Mouse (Mus musculus) MEL (cell line): ENCODE measurements around the gene Ankrd44. TPM values are rescaled to one million over a fixed set of nuclear protein-coding genes. Genes with fewer than 3 reads are reported as not detected.

ENCODE experiments used
- DNase-seq: peaks from one replicate; pipeline ENCODE4 v3.0.0; 2011; ENCODE audit warnings: low read depth, low spot score
- H3K27ac ChIP-seq: 2 replicates; pipeline ENCODE4 v1.5.1; 2012; ENCODE audit warnings: low read depth, mild to moderate bottlenecking, control low read depth, low read length, moderate library complexity; ENCODE audit not compliant: control insufficient read depth
- H3K27me3 ChIP-seq, 2 experiments: fragments of 150-350 bp in 1 of 2; sonication (generic) in 1 of 2; 2 replicates each; pipeline ENCODE4 v1.6.1; 2012; ENCODE audit warnings: low read length in 2 of 2, mild to moderate bottlenecking in 2 of 2, improper control_type of control experiment in 1 of 2, moderate library complexity in 1 of 2; ENCODE audit not compliant: insufficient read depth in 2 of 2, control insufficient read depth in 1 of 2
- H3K36me3 ChIP-seq, 2 experiments: 2 replicates each; pipeline ENCODE4 v1.6.1; 2012 to 2014; ENCODE audit warnings: low read length in 2 of 2, improper control_type of control experiment in 1 of 2, inconsistent platforms in 1 of 2, mild to moderate bottlenecking in 1 of 2; ENCODE audit not compliant: insufficient read depth in 2 of 2, control insufficient read depth in 1 of 2
- H3K4me1 ChIP-seq, 2 experiments: fragments of 150-350 bp in 1 of 2; sonication (generic) in 1 of 2; 2 replicates each; pipeline ENCODE4 v1.6.1; 2012; ENCODE audit warnings: low read length in 2 of 2, improper control_type of control experiment in 1 of 2, mild to moderate bottlenecking in 1 of 2; ENCODE audit not compliant: insufficient read depth in 2 of 2, control insufficient read depth in 1 of 2
- H3K4me3 ChIP-seq, 2 experiments: fragments of 150-350 bp in 1 of 2; sonication (generic) in 1 of 2; 2 replicates each; pipeline ENCODE4 v1.5.1; 2012; ENCODE audit warnings: low read depth in 2 of 2, low read length in 2 of 2, mild to moderate bottlenecking in 2 of 2, moderate library complexity in 2 of 2, control low read depth in 1 of 2, improper control_type of control experiment in 1 of 2; ENCODE audit not compliant: control insufficient read depth in 1 of 2, insufficient read depth in 1 of 2
- H3K79me2 ChIP-seq: 2 replicates; pipeline ENCODE4 v1.6.1; 2012; ENCODE audit warnings: mild to moderate bottlenecking, low read length, moderate library complexity; ENCODE audit not compliant: control insufficient read depth, poor library complexity, insufficient read depth
- H3K9ac ChIP-seq: 2 replicates; pipeline ENCODE4 v1.6.1; 2012; ENCODE audit warnings: low read depth, mild to moderate bottlenecking, control low read depth, low read length, moderate library complexity; ENCODE audit not compliant: control insufficient read depth, poor library complexity, severe bottlenecking
- H3K9me3 ChIP-seq: fragments of 150-350 bp; sonication (generic); replicated peaks from 2 replicates; pipeline ENCODE4 v1.6.1; 2012; ENCODE audit warnings: mild to moderate bottlenecking, low read length, improper control_type of control experiment, moderate library complexity; ENCODE audit not compliant: insufficient read depth
- CHD1 ChIP-seq: IDR thresholded peaks from 2 replicates; pipeline ENCODE4 v1.6.1; 2012; ENCODE audit warnings: low read depth, mild to moderate bottlenecking, inconsistent platforms, low read length, improper control_type of control experiment
- CHD2 ChIP-seq: IDR thresholded peaks from 2 replicates; pipeline ENCODE4 v1.6.1; 2011; ENCODE audit warnings: low read length, improper control_type of control experiment
- E2F4 ChIP-seq: IDR thresholded peaks from 2 replicates; pipeline ENCODE4 v1.6.1; 2011; ENCODE audit warnings: low read depth, low read length, improper control_type of control experiment, borderline replicate concordance
- EP300 ChIP-seq, 2 experiments: IDR thresholded peaks; 2 replicates each; pipeline ENCODE4 v1.6.1; 2011; ENCODE audit warnings: improper control_type of control experiment in 2 of 2, low read length in 2 of 2, low read depth in 1 of 2, mild to moderate bottlenecking in 1 of 2
- ETS1 ChIP-seq: IDR thresholded peaks from 2 replicates; pipeline ENCODE4 v1.6.1; 2012; ENCODE audit warnings: low read depth, mild to moderate bottlenecking, inconsistent platforms, low read length, improper control_type of control experiment, moderate library complexity
- GABPA ChIP-seq: IDR thresholded peaks from 2 replicates; pipeline ENCODE4 v1.6.1; 2012; ENCODE audit warnings: low read depth, mild to moderate bottlenecking, inconsistent platforms, low read length, improper control_type of control experiment, moderate library complexity
- GATA1 ChIP-seq: IDR thresholded peaks from 2 replicates; pipeline ENCODE4 v1.6.1; 2011; ENCODE audit warnings: low read depth, low read length, improper control_type of control experiment
- JUND ChIP-seq: IDR thresholded peaks from 2 replicates; pipeline ENCODE4 v1.6.1; 2011; ENCODE audit warnings: low read depth, mild to moderate bottlenecking, improper control_type of control experiment, low read length
- KAT2A ChIP-seq: conservative IDR thresholded peaks from 2 replicates; pipeline ENCODE4 v1.6.1; 2012; ENCODE audit warnings: low read depth, low read length, improper control_type of control experiment, inconsistent platforms
- MAX ChIP-seq: IDR thresholded peaks from 2 replicates; pipeline ENCODE4 v1.6.1; 2011; ENCODE audit warnings: low read length, improper control_type of control experiment
- MEF2A ChIP-seq: IDR thresholded peaks from 2 replicates; pipeline ENCODE4 v1.6.1; 2014; ENCODE audit warnings: low read depth, mild to moderate bottlenecking, inconsistent platforms, low read length, improper control_type of control experiment; ENCODE audit not compliant: poor library complexity, insufficient replicate concordance, severe bottlenecking; ENCODE audit errors: extremely low read depth
- POLR2AphosphoS2 ChIP-seq: IDR thresholded peaks from 2 replicates; pipeline ENCODE4 v1.6.1; 2011; ENCODE audit warnings: low read length, improper control_type of control experiment
- POLR2AphosphoS5 ChIP-seq: IDR thresholded peaks from 2 replicates; pipeline ENCODE4 v1.6.1; 2012; ENCODE audit warnings: low read depth, borderline replicate concordance, mild to moderate bottlenecking, inconsistent platforms, low read length, moderate library complexity, mixed read lengths
- RCOR1 ChIP-seq: IDR thresholded peaks from 2 replicates; pipeline ENCODE4 v1.6.1; 2012; ENCODE audit warnings: low read depth, mild to moderate bottlenecking, inconsistent platforms, low read length, improper control_type of control experiment
- SMC3 ChIP-seq: IDR thresholded peaks from 2 replicates; pipeline ENCODE4 v1.6.1; 2011; ENCODE audit warnings: low read depth, low read length, improper control_type of control experiment
- TAL1 ChIP-seq: IDR thresholded peaks from 2 replicates; pipeline ENCODE4 v1.6.1; 2012; ENCODE audit warnings: mild to moderate bottlenecking, inconsistent platforms, low read length, moderate library complexity, mixed read lengths
- TCF12 ChIP-seq: IDR thresholded peaks from 2 replicates; pipeline ENCODE4 v1.6.1; 2014; ENCODE audit warnings: low read depth, mild to moderate bottlenecking, inconsistent platforms, low read length, improper control_type of control experiment, moderate library complexity
- UBTF ChIP-seq: IDR thresholded peaks from 2 replicates; pipeline ENCODE4 v1.6.1; 2012; ENCODE audit warnings: low read depth, mild to moderate bottlenecking, inconsistent platforms, low read length, improper control_type of control experiment, moderate library complexity, borderline replicate concordance; ENCODE audit not compliant: insufficient read depth
- ZKSCAN1 ChIP-seq: IDR thresholded peaks from 2 replicates; pipeline ENCODE4 v1.6.1; 2012; ENCODE audit warnings: low read depth, mild to moderate bottlenecking, inconsistent platforms, low read length, improper control_type of control experiment, moderate library complexity
- ZNF384 ChIP-seq: IDR thresholded peaks from 2 replicates; pipeline ENCODE4 v1.6.1; 2012; ENCODE audit warnings: low read depth, mild to moderate bottlenecking, inconsistent platforms, low read length, improper control_type of control experiment
- polyA plus RNA-seq, 2 experiments: library from polyadenylated mRNA; stranded (reverse) in 1 of 2; unstranded in 1 of 2; fragments of >175 nt in 1 of 2; fragments of >200 nt in 1 of 2; gene quantifications; 2 replicates each; pipeline versions ENCODE4 v1.2.1 to v1.2.4; 2012; ENCODE audit warnings: low replicate concordance in 2 of 2, low read depth in 1 of 2; ENCODE audit not compliant: insufficient read length in 2 of 2, insufficient read depth in 1 of 2, missing spikeins in 1 of 2
- total RNA-seq: library from RNA; depleted of rRNA; stranded (reverse); fragments of 300-350 nt; gene quantifications from 2 replicates; pipeline ENCODE4 v1.2.3, GENCODE M21; 2012

Ankrd44 gene
- total and polyA plus RNA-seq, 3 experiments = 2.3 to 4.4 TPM; not detected in 1

DNA sequence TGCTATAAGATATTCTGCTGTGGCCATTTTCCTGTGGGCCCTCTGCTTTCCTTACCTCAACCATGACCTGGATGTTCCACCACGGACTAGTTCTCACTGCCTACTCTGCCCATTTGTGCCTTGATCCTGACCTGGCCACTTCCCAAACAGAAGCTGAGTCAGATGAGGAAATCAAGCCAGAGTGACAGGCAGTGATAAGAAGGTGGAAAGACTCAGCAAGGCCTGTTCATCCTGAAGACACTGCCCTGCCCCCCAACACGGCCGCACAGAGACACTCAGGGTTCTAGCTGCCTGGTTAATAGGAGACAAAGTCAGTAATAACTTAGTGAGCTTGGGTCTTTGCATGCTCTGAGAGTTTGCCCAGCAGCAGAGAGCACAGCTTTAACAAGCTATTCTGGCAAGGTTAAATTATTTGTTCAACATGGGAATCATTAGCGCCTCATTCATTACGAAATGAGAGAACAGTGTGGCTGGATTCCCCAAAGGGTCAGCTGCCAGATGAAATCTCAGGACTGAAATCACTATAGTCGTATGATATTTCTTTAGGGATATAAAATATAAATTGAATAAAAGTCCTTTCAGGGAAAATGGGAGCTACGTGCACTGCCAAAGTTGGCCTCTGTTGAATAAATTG lies 136.7 kb downstream of the Ankrd44 start:
- Histone ChIP-seq H3K4me3 (no peak overlapping the region), H3K36me3 (peaks cover 0 to 10% of the 10 kb centered on the region in 2 experiments; a peak in 2 of 4 replicates), H3K9ac (no peak overlapping the region), H3K4me1 (peaks cover 0 to 13% of the 10 kb centered on the region in 2 experiments; a peak in 2 of 4 replicates), H3K79me2 (no peaks in the 10 kb centered on the region), H3K27ac (no peak overlapping the region), H3K27me3 (no peaks in the 10 kb centered on the region), H3K9me3 (no peaks in the 10 kb centered on the region)
- TF ChIP-seq CHD2 (peak; percentile 30; the same call in 1 of the 2 replicates), GABPA (no peak), MEF2A (no peak), RCOR1 (peak; percentile 64), TAL1 (peak; percentile 70), GATA1 (peak; percentile 79), EP300 (IDR thresholded peaks at IDR 0.05; ENCODE audit: low read depth in 1 of 2, low read length in 2 of 2) (peak; percentile 75 to 79), E2F4 (no peak), ETS1 (peak; percentile 63; the same call in 1 of the 2 replicates), TCF12 (peak; percentile 80)
- peak; percentile 68 for DNase-seq

DNA sequence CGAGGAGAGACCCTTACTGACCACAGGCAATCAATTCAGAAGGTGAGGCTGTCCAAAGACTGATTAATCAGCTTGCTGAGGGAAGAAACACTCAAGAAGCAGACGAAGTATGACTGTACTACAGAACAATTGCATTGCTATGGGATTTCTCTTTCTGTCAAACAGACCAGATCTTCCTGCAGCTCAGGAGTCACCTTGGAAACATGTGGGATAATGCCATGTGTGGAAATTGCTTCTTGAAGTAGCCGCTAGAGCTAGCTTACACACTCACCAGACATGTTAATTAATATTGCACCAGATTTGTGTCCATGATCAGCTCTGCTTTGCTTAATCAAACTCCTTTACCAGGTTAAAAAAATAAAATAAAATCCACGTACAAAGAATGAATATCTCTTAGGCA lies 137.8 kb downstream of the Ankrd44 start:
- no peak overlapping the region for H3K27ac ChIP-seq
- H3K79me2 ChIP-seq = no peaks in the 10 kb centered on the region
- no peak for DNase-seq
- H3K9ac ChIP-seq = no peak overlapping the region
- peaks cover 0 to 13% of the 10 kb centered on the region in 2 experiments; a peak in 2 of 4 replicates for H3K4me1 ChIP-seq
- H3K4me3 ChIP-seq = no peak overlapping the region
- H3K9me3 ChIP-seq = no peaks in the 10 kb centered on the region
- TF ChIP-seq ZNF384 = no peak
- no peak for TF ChIP-seq CHD1
- no peak for TF ChIP-seq POLR2AphosphoS5
- TF ChIP-seq UBTF = no peak
- no peak for TF ChIP-seq ETS1
- TF ChIP-seq KAT2A = no peak
- no peak for TF ChIP-seq SMC3
- no peak for TF ChIP-seq RCOR1
- no peak for TF ChIP-seq JUND
- TF ChIP-seq MAX = no peak
- TF ChIP-seq ZKSCAN1 = no peak
- TF ChIP-seq CHD2 = no peak
- TF ChIP-seq GATA1 = no peak
- TF ChIP-seq POLR2AphosphoS2 = no peak
- H3K36me3 ChIP-seq = peaks cover 0 to 10% of the 10 kb centered on the region in 2 experiments; a peak in 2 of 4 replicates
- H3K27me3 ChIP-seq = no peaks in the 10 kb centered on the region
